Mouse (Mus musculus) mesoderm, embryonic 11.5 days (tissue): ENCODE data around the gene Galnt2.

Source experiments
- DNase-seq: peaks from one replicate; pipeline ENCODE4 v3.0.0-alpha.2; 2012; ENCODE audit warnings: low read depth, low spot score

The Galnt2 gene

GRCm38 (mm10) chr8:124323356-124323755 lies 92.2 kb downstream of the Galnt2 start:
- DNase-seq = no peak

- no peak for DNase-seq
Observed at GRCm38 (mm10) chr8:124328259-124328658, 97.1 kb downstream of the Galnt2 start.

GRCm38 (mm10) chr8:124329690-124330089 lies 98.5 kb downstream of the Galnt2 start:
- no peak for DNase-seq

GRCm38 (mm10) chr8:124330433-124330832 lies 99.2 kb downstream of the Galnt2 start:
- no peak for DNase-seq

- no peak for DNase-seq
Observed at GRCm38 (mm10) chr8:124331094-124331493, 99.9 kb downstream of the Galnt2 start.

GRCm38 (mm10) chr8:124331706-124332105 lies 100.5 kb downstream of the Galnt2 start:
- no peak for DNase-seq

GRCm38 (mm10) chr8:124336302-124336701 lies 105.1 kb downstream of the Galnt2 start:
- no peak for DNase-seq

GRCm38 (mm10) chr8:124339742-124340141 lies 108.6 kb downstream of the Galnt2 start:
- no peak for DNase-seq

- peak; percentile 51 for DNase-seq
Observed at GRCm38 (mm10) chr8:124340360-124341068, 109.3 kb downstream of the Galnt2 start.

- DNase-seq = no peak
Observed at GRCm38 (mm10) chr8:124343151-124343550, 112.0 kb downstream of the Galnt2 start.

- DNase-seq = no peak
Observed at GRCm38 (mm10) chr8:124343991-124344390, 112.8 kb downstream of the Galnt2 start.

GRCm38 (mm10) chr8:124345098-124345497 lies 113.9 kb downstream of the Galnt2 start:
- no peak for DNase-seq

GRCm38 (mm10) chr8:124346852-124347523 lies 115.8 kb downstream of the Galnt2 start:
- DNase-seq = peak; percentile 65

- DNase-seq = no peak
Observed at GRCm38 (mm10) chr8:124348087-124348486, 116.9 kb downstream of the Galnt2 start.

- DNase-seq = peak; percentile 77
Observed at GRCm38 (mm10) chr8:124349663-124350062, 118.5 kb downstream of the Galnt2 start.

- no peak for DNase-seq
Observed at GRCm38 (mm10) chr8:124351636-124352035, 120.4 kb downstream of the Galnt2 start.

- no peak for DNase-seq
Observed at GRCm38 (mm10) chr8:124360911-124361310, 129.7 kb downstream of the Galnt2 start.

- DNase-seq = no peak
Observed at GRCm38 (mm10) chr8:124361773-124362427, 130.7 kb downstream of the Galnt2 start.

GRCm38 (mm10) chr8:124362589-124362988 lies 131.4 kb downstream of the Galnt2 start:
- DNase-seq = no peak

- no peak for DNase-seq
Observed at GRCm38 (mm10) chr8:124363337-124363736, 132.1 kb downstream of the Galnt2 start.

- DNase-seq = peak; percentile 83
Observed at GRCm38 (mm10) chr8:124368213-124368612, 137.0 kb downstream of the Galnt2 start.

GRCm38 (mm10) chr8:124370422-124371183 lies 139.4 kb downstream of the Galnt2 start:
- DNase-seq = no peak
